Mouse (Mus musculus): ENCODE measurements around the gene Olfr619. TPM values are rescaled to one million over a fixed set of nuclear protein-coding genes. Genes with fewer than 3 reads are reported as not detected.

Gene Olfr619
- not detected for total RNA-seq (2021)
- polyA plus RNA-seq (2012; rRNA removed): not detected in 2 replicates
- long read RNA-seq: 0 reads

DNA sequence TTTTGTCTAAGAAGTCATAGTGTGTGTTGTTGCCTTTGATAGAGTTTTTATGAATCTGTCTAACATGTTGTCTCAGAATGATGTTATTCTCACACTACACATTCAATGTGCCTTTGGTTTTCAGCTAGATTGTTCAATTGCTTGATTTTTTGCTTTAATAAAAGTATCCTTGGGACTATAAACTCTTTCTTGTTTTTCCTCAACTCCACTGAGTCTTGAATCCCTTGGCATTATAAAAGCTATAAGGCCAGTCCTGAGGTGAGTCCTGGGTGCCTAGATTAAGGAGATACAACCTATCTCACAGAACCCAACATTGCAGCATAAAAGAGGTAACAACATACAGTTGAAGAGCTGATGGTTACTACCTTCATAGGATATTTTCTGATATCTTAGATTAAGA is at the start of gene Olfr619:
Gene Olfr619 (plus strand): TSS at position 301 of the 400 bp plus-strand sequence.
- no peak for DNase-seq

GRCm38 (mm10) chr7:103555779-103556178 is 44.6 kb upstream of the Olfr619 start, which contains the start of gene Olfr615:
Gene Olfr615 (plus strand): TSS chr7:103556079.
- no peak for DNase-seq

- no peak for DNase-seq
These were observed 31.3 kb upstream of the Olfr619 start, which contains the start of gene Olfr616 for GRCm38 (mm10) chr7:103569043-103569442. Gene Olfr616 (minus strand): TSS chr7:103569143.

- DNase-seq: no peak
These were observed 27.6 kb upstream of the Olfr619 start, which contains the start of gene Olfr617 for GRCm38 (mm10) chr7:103572761-103573160. Gene Olfr617 (plus strand): TSS chr7:103573061.

DNA sequence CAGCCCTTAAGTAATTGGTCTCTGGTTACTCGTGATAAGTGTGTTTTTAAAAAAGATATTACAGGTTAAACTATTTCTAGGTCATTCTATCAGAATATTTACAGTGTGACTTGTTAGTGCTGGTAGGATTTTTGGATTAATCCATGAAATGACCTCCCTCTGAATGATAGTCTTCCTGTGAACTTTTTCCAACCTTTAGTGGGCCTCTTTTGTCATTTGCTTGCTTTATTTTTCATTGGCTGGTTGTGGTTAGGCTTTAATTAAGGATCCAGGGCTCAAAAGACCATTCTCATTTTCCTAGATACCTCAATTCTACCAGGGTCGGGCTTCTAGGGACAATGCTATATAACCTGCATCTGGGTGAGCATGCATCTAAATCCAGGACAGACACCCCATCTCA is 10.6 kb upstream of the Olfr619 start, which contains the start of gene Olfr618:
Gene Olfr618 (plus strand): TSS at position 301 of the 400 bp plus-strand sequence.
- DNase-seq: no peak

DNA sequence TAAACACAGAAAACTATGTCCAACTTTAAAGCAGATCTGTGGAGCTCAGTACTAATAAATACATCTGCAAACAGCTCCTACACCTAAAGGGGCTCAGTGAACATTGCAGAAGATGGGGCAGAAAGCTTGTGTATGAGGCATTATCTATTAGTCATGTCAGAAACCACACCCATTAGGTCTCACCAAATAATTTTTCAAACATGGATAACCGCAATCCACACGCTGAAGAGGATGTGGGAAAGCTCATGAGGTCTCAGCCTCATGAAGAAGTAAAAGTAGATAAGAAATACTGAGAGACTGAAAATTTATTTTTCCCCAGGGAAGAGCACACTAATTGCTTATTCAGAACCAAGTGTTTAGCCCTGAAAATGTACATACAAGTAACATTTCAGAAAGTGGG is 7.0 kb downstream of the Olfr619 start:
- no peak for DNase-seq

GRCm38 (mm10) chr7:103612434-103612833 is 12.1 kb downstream of the Olfr619 start, which contains the start of gene Olfr620:
Gene Olfr620 (minus strand): TSS chr7:103612534.
- no peak for DNase-seq

DNA sequence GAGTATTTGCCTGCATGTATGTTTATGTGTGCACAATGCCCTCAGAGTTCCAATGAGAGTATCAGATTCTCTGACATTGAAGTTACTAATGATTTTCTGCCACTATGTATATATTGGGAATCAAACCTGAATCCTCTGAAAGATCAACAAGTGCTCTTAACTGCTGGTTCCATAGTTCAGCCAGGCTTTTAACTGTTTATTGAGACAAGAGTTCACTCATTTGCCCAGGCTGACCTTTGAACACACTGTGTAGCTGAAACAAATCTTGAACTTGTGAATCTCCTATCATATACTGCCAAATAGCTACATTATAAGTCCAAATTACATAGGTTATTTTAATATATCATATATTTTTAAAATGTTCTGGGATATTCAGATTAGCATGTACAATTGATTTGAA is 36.4 kb downstream of the Olfr619 start:
- no peak for DNase-seq

- DNase-seq: no peak
These were observed 42.2 kb downstream of the Olfr619 start, which contains the start of gene Olfr622 for GRCm38 (mm10) chr7:103642602-103643001. Gene Olfr622 (minus strand): TSS chr7:103642702.

DNA sequence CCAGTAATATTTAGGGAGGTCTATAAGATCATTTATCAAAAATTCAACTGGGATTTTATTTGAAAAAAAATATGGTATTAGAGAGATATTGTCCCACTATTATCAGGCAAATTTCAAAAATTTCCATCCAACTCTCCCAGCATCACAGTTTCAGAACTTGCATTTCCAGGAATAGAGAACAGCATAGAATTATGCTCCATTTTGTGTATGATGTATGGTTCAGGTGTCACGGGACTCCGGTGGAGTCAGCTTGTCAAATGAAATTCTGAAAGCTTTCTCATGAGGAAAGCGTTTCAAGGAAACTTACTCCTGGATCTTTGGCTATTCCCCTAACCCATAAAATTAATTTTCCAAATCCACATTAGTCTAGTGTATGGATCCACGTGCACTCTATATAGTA is 43.7 kb downstream of the Olfr619 start:
- no peak for DNase-seq

Small RNA genes lying within 50 kb of the gene (microRNA-seq; reads per million reads assigned to microRNA genes)
- 0 reads per million in 2 experiments for gene Gm26506

Other genes with a start within 250 kb of the Olfr619 start
Only the 30 nearest of the 32 such genes appear.
- gene Olfr601, start 237.9 kb upstream of the Olfr619 start, total RNA-seq (2021): not detected
- not detected in 2 replicates for gene Olfr601, start 237.9 kb upstream of the Olfr619 start, polyA plus RNA-seq (2012; rRNA removed)
- not detected for gene Olfr603, start 214.4 kb upstream of the Olfr619 start, total RNA-seq (2021)
- gene Olfr603, start 214.4 kb upstream of the Olfr619 start, polyA plus RNA-seq (2012; rRNA removed): not detected in 2 replicates
- not detected for gene Usp17lc, start 185.5 kb upstream of the Olfr619 start, total RNA-seq (2021)
- not detected in 2 replicates for gene Usp17lc, start 185.5 kb upstream of the Olfr619 start, polyA plus RNA-seq (2012; rRNA removed)
- gene Olfr605, start 155.1 kb upstream of the Olfr619 start, total RNA-seq (2021): not detected
- not detected in 2 replicates for gene Olfr605, start 155.1 kb upstream of the Olfr619 start, polyA plus RNA-seq (2012; rRNA removed)
- gene Olfr606, start 151.5 kb upstream of the Olfr619 start, total RNA-seq (2021): not detected
- gene Olfr606, start 151.5 kb upstream of the Olfr619 start, polyA plus RNA-seq (2012; rRNA removed): not detected in 2 replicates
- not detected for gene Olfr607, start 136.4 kb upstream of the Olfr619 start, total RNA-seq (2021)
- gene Olfr607, start 136.4 kb upstream of the Olfr619 start, polyA plus RNA-seq (2012; rRNA removed): not detected in 2 replicates
- gene Olfr608, start 130.7 kb upstream of the Olfr619 start, total RNA-seq (2021): not detected
- gene Olfr608, start 130.7 kb upstream of the Olfr619 start, polyA plus RNA-seq (2012; rRNA removed): not detected in 2 replicates
- not detected for gene Olfr609, start 102.5 kb upstream of the Olfr619 start, total RNA-seq (2021)
- gene Olfr609, start 102.5 kb upstream of the Olfr619 start, polyA plus RNA-seq (2012; rRNA removed): not detected in 2 replicates
- not detected for gene Olfr610, start 88.5 kb upstream of the Olfr619 start, total RNA-seq (2021)
- not detected in 2 replicates for gene Olfr610, start 88.5 kb upstream of the Olfr619 start, polyA plus RNA-seq (2012; rRNA removed)
- not detected for gene Olfr611, start 79.7 kb upstream of the Olfr619 start, total RNA-seq (2021)
- not detected in 2 replicates for gene Olfr611, start 79.7 kb upstream of the Olfr619 start, polyA plus RNA-seq (2012; rRNA removed)
- gene Olfr612, start 57.9 kb upstream of the Olfr619 start, total RNA-seq (2021): not detected
- not detected in 2 replicates for gene Olfr612, start 57.9 kb upstream of the Olfr619 start, polyA plus RNA-seq (2012; rRNA removed)
- gene Olfr613, start 52.5 kb upstream of the Olfr619 start, total RNA-seq (2021): not detected
- not detected in 2 replicates for gene Olfr613, start 52.5 kb upstream of the Olfr619 start, polyA plus RNA-seq (2012; rRNA removed)
- gene Olfr615, start 44.5 kb upstream of the Olfr619 start, total RNA-seq (2021): not detected
- gene Olfr615, start 44.5 kb upstream of the Olfr619 start, polyA plus RNA-seq (2012; rRNA removed): not detected in 2 replicates
- gene Olfr616, start 31.4 kb upstream of the Olfr619 start, total RNA-seq (2021): not detected
- not detected in 2 replicates for gene Olfr616, start 31.4 kb upstream of the Olfr619 start, polyA plus RNA-seq (2012; rRNA removed)
- gene Olfr617, start 27.5 kb upstream of the Olfr619 start, total RNA-seq (2021): not detected
- not detected in 2 replicates for gene Olfr617, start 27.5 kb upstream of the Olfr619 start, polyA plus RNA-seq (2012; rRNA removed)
- not detected for gene Olfr618, start 10.5 kb upstream of the Olfr619 start, total RNA-seq (2021)
- not detected in 2 replicates for gene Olfr618, start 10.5 kb upstream of the Olfr619 start, polyA plus RNA-seq (2012; rRNA removed)
- not detected for gene Olfr620, start 12.0 kb downstream of the Olfr619 start, total RNA-seq (2021)
- not detected in 2 replicates for gene Olfr620, start 12.0 kb downstream of the Olfr619 start, polyA plus RNA-seq (2012; rRNA removed)
- not detected for gene Olfr622, start 42.1 kb downstream of the Olfr619 start, total RNA-seq (2021)
- not detected in 2 replicates for gene Olfr622, start 42.1 kb downstream of the Olfr619 start, polyA plus RNA-seq (2012; rRNA removed)
- not detected for gene Olfr623, start 63.1 kb downstream of the Olfr619 start, total RNA-seq (2021)
- not detected in 2 replicates for gene Olfr623, start 63.1 kb downstream of the Olfr619 start, polyA plus RNA-seq (2012; rRNA removed)
- not detected for gene Olfr624, start 70.6 kb downstream of the Olfr619 start, total RNA-seq (2021)
- gene Olfr624, start 70.6 kb downstream of the Olfr619 start, polyA plus RNA-seq (2012; rRNA removed): not detected in 2 replicates
- not detected for gene Olfr625-ps1, start 82.1 kb downstream of the Olfr619 start, total RNA-seq (2021)
- gene Olfr625-ps1, start 82.1 kb downstream of the Olfr619 start, polyA plus RNA-seq (2012; rRNA removed): not detected in 2 replicates
- gene Olfr243, start 114.1 kb downstream of the Olfr619 start, total RNA-seq (2021): not detected
- not detected in 2 replicates for gene Olfr243, start 114.1 kb downstream of the Olfr619 start, polyA plus RNA-seq (2012; rRNA removed)
- not detected for gene Olfr628, start 129.8 kb downstream of the Olfr619 start, total RNA-seq (2021)
- gene Olfr628, start 129.8 kb downstream of the Olfr619 start, polyA plus RNA-seq (2012; rRNA removed): not detected in 2 replicates
- not detected for gene Olfr629, start 144.4 kb downstream of the Olfr619 start, total RNA-seq (2021)
- gene Olfr629, start 144.4 kb downstream of the Olfr619 start, polyA plus RNA-seq (2012; rRNA removed): not detected in 2 replicates
- not detected for gene Olfr630, start 156.8 kb downstream of the Olfr619 start, total RNA-seq (2021)
- not detected in 2 replicates for gene Olfr630, start 156.8 kb downstream of the Olfr619 start, polyA plus RNA-seq (2012; rRNA removed)
- gene Olfr69, start 171.0 kb downstream of the Olfr619 start, total RNA-seq (2021): not detected
- gene Olfr69, start 171.0 kb downstream of the Olfr619 start, polyA plus RNA-seq (2012; rRNA removed): not detected in 2 replicates
- not detected for gene Olfr68, start 179.1 kb downstream of the Olfr619 start, total RNA-seq (2021)
- not detected in 2 replicates for gene Olfr68, start 179.1 kb downstream of the Olfr619 start, polyA plus RNA-seq (2012; rRNA removed)
- not detected for gene Olfr67, start 191.2 kb downstream of the Olfr619 start, total RNA-seq (2021)
- gene Olfr67, start 191.2 kb downstream of the Olfr619 start, polyA plus RNA-seq (2012; rRNA removed): not detected in 2 replicates
- gene Hbb-bt, start 213.4 kb downstream of the Olfr619 start, total RNA-seq (2021): 100 to 1,000 TPM; 120 to 218 TPM
- 48.3 and 61.8 TPM in 2 replicates for gene Hbb-bt, start 213.4 kb downstream of the Olfr619 start, polyA plus RNA-seq (2012; rRNA removed)
- gene Hbb-bs, start 227.5 kb downstream of the Olfr619 start, total RNA-seq (2021): 1,000 to 10,000 TPM; 1,531 to 2,097 TPM
- gene Hbb-bs, start 227.5 kb downstream of the Olfr619 start, polyA plus RNA-seq (2012; rRNA removed): 569 and 814 TPM in 2 replicates

All from adrenal gland, adult 2 months (tissue).